Mouse (Mus musculus): Measurements from ENCODE around the gene Pten.

DNA sequence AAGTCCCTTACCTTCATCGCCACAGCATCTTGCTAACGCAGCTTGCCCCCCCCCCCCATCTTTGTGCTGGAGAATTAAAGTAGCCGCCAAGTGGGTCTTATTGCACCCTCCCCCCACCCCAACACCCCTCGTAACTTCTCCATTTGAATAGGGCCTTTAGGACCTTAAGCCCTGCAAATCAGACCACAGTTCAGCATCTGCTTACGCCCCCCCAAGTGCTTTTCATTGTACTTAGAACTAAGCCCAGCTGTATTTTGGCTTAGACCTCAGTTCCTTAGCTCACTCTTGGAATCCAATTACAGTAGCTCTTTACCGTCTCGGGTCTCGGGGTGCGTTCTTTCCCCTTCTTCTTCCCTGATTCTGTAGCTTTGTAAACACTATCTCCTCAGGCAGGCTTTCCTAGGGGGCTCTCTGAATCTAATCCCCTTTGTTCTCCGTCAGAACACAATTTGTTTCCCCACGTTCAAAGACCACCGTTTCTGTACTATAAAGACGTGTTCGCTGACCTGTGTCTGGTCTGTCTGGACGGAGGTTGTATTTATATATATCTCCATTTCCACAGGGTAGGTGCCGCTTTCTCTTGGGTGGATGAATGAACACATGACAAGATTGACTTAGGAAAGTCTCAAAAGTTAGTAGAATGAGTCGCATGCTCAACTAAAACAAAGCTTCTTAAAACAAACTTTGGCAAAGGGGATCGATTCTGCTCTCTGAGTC, 110.0 kb downstream of the Pten start:
- no peak for TF ChIP-seq CTCF (IDR thresholded peaks at IDR 0.05; ENCODE audit: borderline replicate concordance, insufficient read depth, low read depth, low read length)
- TF ChIP-seq POLR2A (IDR thresholded peaks at IDR 0.05; ENCODE audit: borderline replicate concordance, insufficient read depth, low read length) = no peak
